Mouse (Mus musculus) sigmoid colon, adult 10 weeks (tissue): ENCODE data around the gene Wnt8b. TPM values are rescaled to one million over a fixed set of nuclear protein-coding genes. Genes with fewer than 3 reads are reported as not detected.

Source experiments
- polyA plus RNA-seq: library from polyadenylated mRNA; stranded (reverse); fragments of 350-450 nt; fragmentation: Illumina TruSeq; extraction: RNeasy Lipid Tissue Mini Kit (QIAGEN cat#74804); gene quantifications from one replicate; pipeline ENCODE4 v1.2.3, GENCODE M21; 2014; ENCODE audit warnings: low read depth, low replicate concordance

The Wnt8b gene
- 0.85 TPM for polyA plus RNA-seq

DNA sequence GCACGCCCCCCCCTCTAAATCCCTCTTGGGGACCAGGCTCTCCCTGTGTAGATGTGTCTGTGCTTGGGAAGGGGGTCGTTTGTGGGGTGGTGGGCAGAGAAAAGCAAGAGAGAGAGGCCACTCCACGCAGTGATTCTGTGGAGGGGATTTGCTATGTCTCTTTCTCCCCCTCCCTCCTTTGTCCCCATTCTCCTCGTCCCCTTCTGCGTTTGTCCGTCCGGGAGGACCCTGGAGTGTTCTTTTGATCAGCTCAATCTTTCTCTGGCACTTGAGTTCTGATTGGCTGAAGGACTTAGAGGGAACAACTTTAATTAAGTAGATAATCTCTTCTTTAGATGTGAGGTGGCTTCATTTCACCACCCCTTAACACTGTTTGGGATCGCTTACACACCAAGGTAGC is at the start of gene Wnt8b:
TSS of gene Wnt8b (plus strand) at position 345 of the 400 bp plus-strand sequence.

DNA sequence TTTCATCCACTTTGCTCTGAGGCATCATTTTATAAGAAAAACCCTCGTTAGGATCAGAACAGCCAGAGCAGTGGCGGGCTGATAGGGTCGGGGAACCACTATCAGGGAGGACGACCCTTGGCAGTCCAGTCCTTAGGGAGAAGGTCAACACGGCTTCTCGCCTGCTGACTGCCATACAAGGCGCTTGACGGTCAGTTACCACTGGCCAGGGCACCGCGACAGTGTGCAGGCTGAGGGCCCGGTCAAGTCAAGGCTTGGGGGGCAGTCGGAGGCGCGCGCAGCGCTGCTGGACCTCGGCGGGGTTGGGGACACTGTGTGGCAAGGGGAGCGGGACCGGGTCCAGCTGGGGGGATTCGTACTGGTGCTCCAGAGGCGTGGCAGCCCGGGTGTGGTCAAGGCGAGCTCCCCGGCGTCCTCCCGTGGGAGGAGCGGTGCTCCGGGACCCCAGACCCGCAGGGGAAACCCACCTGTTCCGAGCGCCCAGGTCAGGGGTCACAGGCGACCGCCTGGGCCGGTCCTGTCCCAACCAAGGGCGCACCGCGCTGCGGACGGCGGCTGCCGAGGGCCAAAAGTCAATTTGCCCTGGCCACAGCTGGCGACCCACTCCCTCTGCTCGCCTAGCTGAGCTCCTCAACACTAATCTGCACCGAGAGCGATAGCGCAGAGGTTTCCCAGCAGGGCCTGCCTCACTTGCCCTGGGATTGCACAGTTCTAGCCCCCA is 52.2 kb downstream of the Wnt8b start, which contains the start of gene Sec31b:
TSS of gene Sec31b (minus strand) at position 544 of the 721 bp plus-strand sequence.

DNA sequence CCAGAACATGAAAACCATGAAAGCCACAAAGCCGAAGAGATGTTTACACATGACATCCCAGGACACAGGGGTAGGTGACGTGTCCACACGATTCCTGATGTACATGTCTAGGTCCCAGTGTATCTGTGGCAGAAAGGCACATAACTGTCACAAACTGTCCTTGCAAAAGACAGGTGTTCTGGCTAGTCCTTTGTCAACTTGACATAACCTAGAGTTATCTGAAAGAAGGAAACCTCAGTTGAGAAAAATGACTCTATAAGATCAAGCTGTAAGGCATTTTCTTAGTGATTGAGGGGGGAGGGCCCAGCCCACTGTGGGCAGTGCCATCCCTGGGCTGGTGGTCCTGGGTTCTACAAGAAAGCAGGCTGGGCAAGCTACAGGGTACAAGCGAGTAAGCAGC is 59.5 kb downstream of the Wnt8b start, which contains the start of gene Gm20538:
TSS of gene Gm20538 (minus strand) at position 101 of the 400 bp plus-strand sequence.

DNA sequence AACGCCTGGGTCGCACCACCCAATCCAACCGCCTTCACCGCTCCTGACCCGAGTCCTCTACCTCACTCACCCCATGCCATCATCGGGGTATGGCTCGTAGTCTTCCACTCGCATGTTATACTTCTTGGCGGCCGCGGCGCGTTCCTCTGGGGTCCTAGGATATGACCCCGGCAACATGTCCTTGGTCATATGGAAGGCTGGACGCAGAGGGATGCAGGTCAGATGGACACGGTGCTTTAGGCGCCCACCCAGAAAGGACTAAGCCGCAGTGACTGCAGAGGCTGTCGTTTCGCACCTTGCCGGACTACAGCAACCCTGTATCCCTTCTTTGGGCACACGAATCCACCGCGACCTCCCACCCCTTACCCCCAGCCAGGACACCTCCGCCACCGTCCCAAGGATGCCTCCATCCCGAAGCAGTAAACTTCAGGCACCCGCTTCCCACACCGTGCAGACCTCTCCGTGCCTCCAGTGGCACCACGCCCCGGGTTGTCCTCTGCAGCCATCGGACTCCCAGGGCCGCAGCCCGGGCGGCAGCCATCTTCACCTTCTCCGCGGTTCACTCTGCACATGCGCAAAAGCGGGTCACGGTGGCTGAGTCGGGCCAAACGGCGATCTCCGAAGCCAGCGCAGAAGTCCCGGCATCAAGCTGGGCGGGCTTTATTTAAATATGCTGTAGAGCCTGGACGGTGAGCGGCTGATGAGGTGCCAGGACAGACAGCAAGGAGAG is 61.8 kb downstream of the Wnt8b start, which contains the start of gene Ndufb8:
TSS of gene Ndufb8 (minus strand) at position 580 of the 730 bp plus-strand sequence.

DNA sequence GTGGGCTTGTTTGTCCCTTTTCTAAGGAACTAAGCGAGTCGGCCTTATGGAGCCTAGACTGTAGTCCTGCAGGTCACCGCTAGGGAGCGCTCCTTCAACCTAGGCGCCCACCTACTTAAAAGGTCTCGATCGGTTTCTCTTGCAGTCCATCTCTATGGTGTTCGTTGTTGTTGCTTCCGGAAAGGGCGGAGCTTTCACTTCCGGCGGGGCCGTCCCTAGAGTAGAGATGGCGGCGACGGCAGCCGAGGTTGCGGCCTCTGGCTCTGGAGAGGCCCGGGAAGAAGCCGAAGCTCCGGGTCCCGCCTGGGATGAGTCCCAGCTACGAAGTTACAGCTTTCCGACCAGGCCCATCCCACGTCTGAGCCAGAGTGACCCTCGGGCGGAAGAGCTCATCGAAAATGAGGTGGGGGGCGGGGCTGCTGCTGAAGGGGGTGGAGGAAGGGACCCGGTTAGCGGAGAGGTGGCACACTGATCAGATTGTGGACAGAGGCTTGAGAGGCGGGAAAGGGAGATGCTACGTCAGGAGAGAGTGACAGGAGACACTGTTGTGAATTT is 69.5 kb downstream of the Wnt8b start, which contains the start of gene Hif1an:
TSS of gene Hif1an (plus strand) at position 199 of the 555 bp plus-strand sequence.

Other genes starting within 250 kb of the Wnt8b start
- gene Scd2, start 199.8 kb upstream of the Wnt8b start, polyA plus RNA-seq, result 414 TPM
- 1.3 TPM for gene Scd4, start 160.4 kb upstream of the Wnt8b start, polyA plus RNA-seq
- gene Scd1, start 85.6 kb upstream of the Wnt8b start, polyA plus RNA-seq, result 175 TPM
- gene Sec31b, start 52.4 kb downstream of the Wnt8b start, polyA plus RNA-seq, result not detected
- gene Gm20538, start 59.4 kb downstream of the Wnt8b start, polyA plus RNA-seq, result not detected
- gene Ndufb8, start 62.0 kb downstream of the Wnt8b start, polyA plus RNA-seq, result 60.5 TPM
- gene Hif1an, start 69.4 kb downstream of the Wnt8b start, polyA plus RNA-seq, result 18.4 TPM